ENCODE assay signal across 10 mouse cellular contexts in the genomic region with DNA sequence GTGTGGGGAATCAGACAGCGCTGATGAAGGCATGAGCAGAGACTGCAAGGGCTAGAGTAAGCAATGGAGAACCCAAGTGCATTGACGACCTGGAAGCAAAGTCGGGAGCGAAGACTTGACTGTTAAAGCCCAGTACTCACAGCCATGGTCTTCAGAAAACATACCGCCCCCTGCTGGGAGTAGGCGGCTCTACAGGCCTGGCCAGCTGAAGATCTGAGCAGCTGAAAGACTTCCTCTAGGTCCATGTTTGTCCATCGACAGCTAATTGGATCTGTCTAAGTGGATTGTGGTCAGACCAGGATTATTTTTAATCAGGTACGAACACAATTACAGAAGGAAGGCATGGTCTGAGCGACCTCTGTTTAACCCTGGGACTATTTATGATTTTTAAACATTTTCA.
DNase-seq lines count a peak whose midpoint lies in the region; ATAC-seq and TF ChIP-seq lines count a peak whose summit lies in the region.
"Had no signal": no experiment of that assay in that cellular context is flagged by ENCODE, and none has a peak within 500 bp of the region (broad histone marks: within the 10 kb centered on the region; RNA-seq: fewer than 3 reads in every experiment).

No protein-coding gene starts in this region.

- no peak for ATAC-seq in kidney, embryonic 16.5 days (ENCODE audit: low FRiP score, low TSS enrichment)
- no peak for ATAC-seq in Patski
- ATAC-seq in stomach, postnatal 0 days (ENCODE audit: low FRiP score, low TSS enrichment), result no peak

- H3K4me2 ChIP-seq in kidney, embryonic 16.5 days (replicated peaks; ENCODE audit: low read depth, low read length), result no peak overlapping the region
- no peak overlapping the region for H3K4me2 ChIP-seq in stomach, postnatal 0 days (replicated peaks; ENCODE audit: low read depth)
- H3K4me2 ChIP-seq: embryonic facial prominence, embryonic 12.5 days; neural tube, embryonic 13.5 days had no signal

- POLR2A ChIA-PET in Patski (lab: Charles Lee), result no interaction called here

- peak; percentile 23 for DNase-seq in kidney, adult 18-20 months
- no peak for DNase-seq in Patski (ENCODE audit: low read depth, low spot score)
- peak; percentile 41 for DNase-seq in kidney, adult 9 months
- no peak for DNase-seq in stomach, postnatal 0 days (ENCODE audit: low spot score)
- DNase-seq in Muller cell, postnatal 12 days (ENCODE audit: inconsistent ontology term), result no peak
- no peak for DNase-seq in right cerebral cortex, adult 18-20 months

- 0 out of 2 replicates have a peak, but pooled peaks cover under 1% of the 10 kb centered on the region for H3K27me3 ChIP-seq in kidney, embryonic 16.5 days (ENCODE audit: insufficient read depth, low read length)
- H3K27me3 ChIP-seq in E14TG2a.4 (ENCODE audit: insufficient read depth, low read length) (no peaks in the 10 kb centered on the region), Patski (no peaks in the 10 kb centered on the region)
- no peaks in the 10 kb centered on the region for H3K27me3 ChIP-seq in stomach, postnatal 0 days (ENCODE audit: control insufficient read depth, insufficient read depth, low read length)
- H3K27me3 ChIP-seq: embryonic facial prominence, embryonic 12.5 days; neural tube, embryonic 13.5 days had no signal

- H3K9me3 ChIP-seq in kidney, embryonic 16.5 days (ENCODE audit: low read length), result no peaks in the 10 kb centered on the region
- H3K9me3 ChIP-seq in E14TG2a.4 (ENCODE audit: low read length), result no peaks in the 10 kb centered on the region
- no peaks in the 10 kb centered on the region for H3K9me3 ChIP-seq in stomach, postnatal 0 days (ENCODE audit: control insufficient read depth, low read length)
- H3K9me3 ChIP-seq: embryonic facial prominence, embryonic 12.5 days; neural tube, embryonic 13.5 days had no signal

- H3K4me3 ChIP-seq in kidney, embryonic 16.5 days (ENCODE audit: low read length), result no peak overlapping the region
- no peak overlapping the region for H3K4me3 ChIP-seq in E14TG2a.4 (replicated peaks; ENCODE audit: low read length)
- no peak overlapping the region for H3K4me3 ChIP-seq in stomach, postnatal 0 days (ENCODE audit: low read depth, low read length)
- H3K4me3 ChIP-seq: embryonic facial prominence, embryonic 12.5 days; neural tube, embryonic 13.5 days had no signal

- in situ Hi-C loops in Patski (cut with MboI; ENCODE audit: low pct_unique_long_range_greater_than_20kb), result loop anchor here (5.0 to 10.0 kb wide), 3 partner anchors 140 to 1033 kb away; no protein-coding TSS in a partner anchor

- no peak overlapping the region for H3K9ac ChIP-seq in kidney, embryonic 16.5 days (replicated peaks; ENCODE audit: low read length)
- no peak overlapping the region for H3K9ac ChIP-seq in stomach, postnatal 0 days (ENCODE audit: low read length)
- H3K9ac ChIP-seq: embryonic facial prominence, embryonic 12.5 days; neural tube, embryonic 13.5 days had no signal

- CTCF ChIA-PET in Patski (lab: Charles Lee), result no interaction called here

- 84% methylated on average over 9 of the region's 9 CpGs for WGBS in kidney, embryonic 16.5 days
- 81% methylated on average over 9 of the region's 9 CpGs for WGBS in stomach, postnatal 0 days

- TF ChIP-seq CTCF in E14TG2a.4 (conservative IDR thresholded peaks at IDR 0.05; ENCODE audit: low read length) (peak; percentile 76), Patski (IDR thresholded peaks at IDR 0.05) (peak; percentile 48)
- TF ChIP-seq CTCF in stomach, postnatal 0 days (IDR thresholded peaks at IDR 0.05; ENCODE audit: low read depth), result peak; percentile 56

- TF ChIP-seq EP300 in stomach, postnatal 0 days (optimal IDR thresholded peaks at IDR 0.05), result no peak

- no peaks in the 10 kb centered on the region for H3K36me3 ChIP-seq in kidney, embryonic 16.5 days (ENCODE audit: insufficient read depth, low read length)
- H3K36me3 ChIP-seq in E14TG2a.4 (ENCODE audit: insufficient read depth, low read length), result no peaks in the 10 kb centered on the region
- H3K36me3 ChIP-seq in stomach, postnatal 0 days (ENCODE audit: control insufficient read depth, insufficient read depth, low read length), result no peaks in the 10 kb centered on the region
- H3K36me3 ChIP-seq: embryonic facial prominence, embryonic 12.5 days; neural tube, embryonic 13.5 days had no signal

- no peak overlapping the region for H3K27ac ChIP-seq in kidney, embryonic 16.5 days (ENCODE audit: low read length)
- no peak overlapping the region for H3K27ac ChIP-seq in stomach, postnatal 0 days (replicated peaks)
- H3K27ac ChIP-seq: embryonic facial prominence, embryonic 12.5 days; neural tube, embryonic 13.5 days had no signal

- H3K4me1 ChIP-seq in kidney, embryonic 16.5 days (ENCODE audit: insufficient read depth, low read length), result no peaks in the 10 kb centered on the region
- H3K4me1 ChIP-seq in E14TG2a.4 (replicated peaks; ENCODE audit: low read depth, low read length), result no peaks in the 10 kb centered on the region
- no peaks in the 10 kb centered on the region for H3K4me1 ChIP-seq in stomach, postnatal 0 days (replicated peaks; ENCODE audit: control insufficient read depth, insufficient read depth)
- H3K4me1 ChIP-seq: neural tube, embryonic 13.5 days had no signal

Comparison
In these comparisons a context has a peak if more than half of its experiments do, and no peak if none do; other contexts are left out.
1. DNase-seq: peak in kidney, adult 18-20 months (single experiment) and kidney, adult 9 months (single experiment); none in Patski (single experiment), stomach, postnatal 0 days (single experiment), Muller cell, postnatal 12 days (single experiment) and right cerebral cortex, adult 18-20 months (single experiment).
2. Peak in every context shown above with its lines, with median percentiles within 50 percentile points of each other: CTCF ChIP-seq.